Mouse (Mus musculus) cerebellum, adult 2 months (tissue): ENCODE results near the gene Pknox2.

Experiments
- CTCF ChIP-seq: fragments of 200-500 bp; IDR thresholded peaks from 2 replicates; pipeline ENCODE4 v1.5.1; 2011; ENCODE audit warnings: low read depth, mild to moderate bottlenecking, control low read depth, low read length, moderate library complexity, borderline replicate concordance; ENCODE audit not compliant: insufficient read depth
- POLR2A ChIP-seq: fragments of 200-500 bp; IDR thresholded peaks from 2 replicates; pipeline ENCODE4 v1.6.1; 2011; ENCODE audit warnings: low read length, control low read depth, borderline replicate concordance; ENCODE audit not compliant: insufficient read depth

GRCm38 (mm10) chr9:36862576-36862975, 284.6 kb downstream of the Pknox2 start:
- no peak for TF ChIP-seq POLR2A
- TF ChIP-seq CTCF = no peak
